Mouse (Mus musculus): ENCODE results near the gene Arl4c.

- TF ChIP-seq EP300 (optimal IDR thresholded peaks at IDR 0.05) = no peak
- no peak for TF ChIP-seq CTCF (IDR thresholded peaks at IDR 0.05; ENCODE audit: low read depth)
Measured at GRCm38 (mm10) chr1:88738931-88739330, 36.9 kb upstream of the Arl4c start.
